Mouse (Mus musculus) bone marrow macrophage, adult 2 months (primary cell): ENCODE measurements around the gene Pex5.

ENCODE experiments used
- CTCF ChIP-seq: IDR thresholded peaks from 2 replicates; pipeline ENCODE4 v1.5.1; 2012; ENCODE audit warnings: low read depth, mild to moderate bottlenecking, low read length, moderate library complexity
- POLR2A ChIP-seq: IDR thresholded peaks from 2 replicates; pipeline ENCODE4 v1.6.1; 2012; ENCODE audit warnings: mild to moderate bottlenecking, low read depth, low read length, borderline replicate concordance

DNA sequence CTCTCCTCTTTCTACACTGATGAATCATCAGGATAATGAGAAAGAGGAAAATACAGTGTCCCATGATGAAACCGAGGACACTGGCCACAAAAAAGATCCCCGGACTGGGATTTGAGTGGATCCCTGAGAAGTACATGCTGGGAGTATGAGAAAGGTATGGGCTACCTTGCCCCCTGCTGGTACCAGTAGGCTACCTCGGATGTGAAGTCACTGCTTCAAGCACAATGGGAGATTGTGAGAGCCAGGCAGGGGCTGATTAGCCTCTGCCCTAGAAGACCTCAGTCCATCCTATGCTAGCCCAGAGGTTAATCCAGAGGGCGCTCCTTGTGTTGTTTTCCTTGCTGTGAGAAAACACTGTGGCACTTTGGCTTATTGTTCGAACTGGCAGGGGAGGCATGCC lies 50.5 kb downstream of the Pex5 start:
- TF ChIP-seq POLR2A (no peak), CTCF (no peak)
